In genomic region chr11:33122575-33123268, GRCm38 (mm10) we compare ENCODE assay signal across 7 mouse cellular contexts. TPM values are rescaled to one million over a fixed set of nuclear protein-coding genes. Genes with fewer than 3 reads are reported as not detected.
DNase-seq lines count a peak whose midpoint lies in the region; ATAC-seq and TF ChIP-seq lines count a peak whose summit lies in the region.

No protein-coding gene starts in this region.

- no peaks in the 10 kb centered on the region for H3K9me3 ChIP-seq in forebrain, embryonic 13.5 days (replicated peaks)
- H3K9me3 ChIP-seq in hindbrain, embryonic 14.5 days (ENCODE audit: control insufficient read depth, low read length): no peaks in the 10 kb centered on the region
- H3K9me3 ChIP-seq in liver, embryonic 11.5 days (ENCODE audit: control insufficient read depth, low read length): no peaks in the 10 kb centered on the region

- 3% methylated on average over 37 of the region's 37 CpGs for WGBS in forebrain, embryonic 13.5 days
- 3% methylated on average over 37 of the region's 37 CpGs for WGBS in hindbrain, embryonic 14.5 days
- WGBS in liver, embryonic 11.5 days: 3% methylated on average over 37 of the region's 37 CpGs
- WGBS in small intestine, adult 2 months: 2% methylated on average over 37 of the region's 37 CpGs

- peaks cover 23% of the 10 kb centered on the region for H3K27me3 ChIP-seq in forebrain, embryonic 13.5 days
- H3K27me3 ChIP-seq in hindbrain, embryonic 14.5 days (ENCODE audit: control insufficient read depth, insufficient read depth, low read length): peaks cover 21% of the 10 kb centered on the region; the same call in 1 of the 2 replicates
- H3K27me3 ChIP-seq in liver, embryonic 11.5 days (replicated peaks; ENCODE audit: control insufficient read depth, insufficient read depth, low read length): peaks cover 37% of the 10 kb centered on the region
- peaks cover 8% of the 10 kb centered on the region for H3K27me3 ChIP-seq in small intestine, adult 2 months (ENCODE audit: control insufficient read depth, insufficient read depth, low read length)

- peak; percentile 63; the same call in 1 of the 2 replicates for ATAC-seq in forebrain, embryonic 13.5 days
- ATAC-seq in hindbrain, embryonic 14.5 days (ENCODE audit: low FRiP score): peak; percentile 59; the same call in 1 of the 2 replicates
- peak; percentile 51; the same call in 1 of the 2 replicates for ATAC-seq in liver, embryonic 11.5 days (replicated peaks; ENCODE audit: low FRiP score)

- H3K4me3 ChIP-seq in forebrain, embryonic 13.5 days: peak overlapping the region; percentile 30
- H3K4me3 ChIP-seq in hindbrain, embryonic 14.5 days (replicated peaks; ENCODE audit: low read length): peak overlapping the region; percentile 20
- H3K4me3 ChIP-seq in liver, embryonic 11.5 days (ENCODE audit: low read depth, low read length): peak overlapping the region; percentile 28
- peak overlapping the region; percentile 33 for H3K4me3 ChIP-seq in small intestine, adult 2 months (ENCODE audit: low read depth, low read length)

- TF ChIP-seq CTCF in brain, embryonic 14.5 days (IDR thresholded peaks at IDR 0.05; ENCODE audit: borderline replicate concordance, extremely low read depth, insufficient read depth, insufficient read length): no peak
- TF ChIP-seq CTCF in small intestine, adult 2 months (IDR thresholded peaks at IDR 0.05; ENCODE audit: extremely low read depth, insufficient read length, insufficient replicate concordance, low read depth, low read length): no peak

- TF ChIP-seq POLR2A in brain, embryonic 14.5 days (IDR thresholded peaks at IDR 0.05; ENCODE audit: borderline replicate concordance, extremely low read depth, insufficient read depth, insufficient read length, poor library complexity, severe bottlenecking): no peak
- TF ChIP-seq POLR2A in small intestine, adult 2 months (IDR thresholded peaks at IDR 0.05; ENCODE audit: low read depth, low read length): no peak

- H3K4me2 ChIP-seq in forebrain, embryonic 13.5 days: peak overlapping the region; percentile 54
- peak overlapping the region; percentile 51 for H3K4me2 ChIP-seq in hindbrain, embryonic 14.5 days (replicated peaks)
- H3K4me2 ChIP-seq in liver, embryonic 11.5 days: peak overlapping the region; percentile 60

- DNase-seq in brain, embryonic 14.5 days (ENCODE audit: low read depth): peak; percentile 33
- DNase-seq in hindbrain, embryonic 14.5 days (ENCODE audit: low spot score): no peak
- peak; percentile 54 for DNase-seq in liver, embryonic 11.5 days (ENCODE audit: low spot score)
- no peak for DNase-seq in left cerebral cortex, adult 9 months (ENCODE audit: low spot score in 2 of 2)
- no peak for DNase-seq in layer of hippocampus, postnatal 10 days (ENCODE audit: low spot score in 2 of 2)

- H3K4me1 ChIP-seq in forebrain, embryonic 13.5 days: peaks cover 8% of the 10 kb centered on the region
- H3K4me1 ChIP-seq in hindbrain, embryonic 14.5 days (replicated peaks; ENCODE audit: control insufficient read depth, insufficient read depth, low read length): peaks cover 4% of the 10 kb centered on the region; the same call in 1 of the 2 replicates
- H3K4me1 ChIP-seq in liver, embryonic 11.5 days (replicated peaks; ENCODE audit: control insufficient read depth, insufficient read depth, low read length): no peaks in the 10 kb centered on the region
- H3K4me1 ChIP-seq in small intestine, adult 2 months (ENCODE audit: control insufficient read depth, insufficient read depth, insufficient read length, low read length): peaks cover 3% of the 10 kb centered on the region

- no peak overlapping the region for H3K27ac ChIP-seq in forebrain, embryonic 13.5 days
- H3K27ac ChIP-seq in hindbrain, embryonic 14.5 days: no peak overlapping the region
- H3K27ac ChIP-seq in liver, embryonic 11.5 days (ENCODE audit: low read depth, low read length): no peak overlapping the region
- no peak overlapping the region for H3K27ac ChIP-seq in small intestine, adult 2 months (ENCODE audit: insufficient read depth, low read depth, low read length)

- no peaks in the 10 kb centered on the region for H3K36me3 ChIP-seq in forebrain, embryonic 13.5 days (ENCODE audit: poor library complexity, severe bottlenecking)
- H3K36me3 ChIP-seq in hindbrain, embryonic 14.5 days (replicated peaks; ENCODE audit: control insufficient read depth, insufficient read depth): no peaks in the 10 kb centered on the region
- no peaks in the 10 kb centered on the region for H3K36me3 ChIP-seq in liver, embryonic 11.5 days (ENCODE audit: control insufficient read depth, insufficient read depth, low read length)
- no peaks in the 10 kb centered on the region for H3K36me3 ChIP-seq in small intestine, adult 2 months (ENCODE audit: control insufficient read depth, insufficient read depth, low read length)

- peak overlapping the region; percentile 55 for H3K9ac ChIP-seq in forebrain, embryonic 13.5 days
- H3K9ac ChIP-seq in hindbrain, embryonic 14.5 days: peak overlapping the region; percentile 50; the same call in 1 of the 2 replicates
- H3K9ac ChIP-seq in liver, embryonic 11.5 days (ENCODE audit: low read depth, low read length): no peak overlapping the region

RNA-seq across cellular contexts. Expression of gene Fgf18, which starts 24.5 kb away (rescaled TPM):
- polyA plus RNA-seq in brain, embryonic 14.5 days (2012; rRNA removed): 2.6 and 3.8 TPM in 2 replicates
- 1.6 and 2.9 TPM in 2 replicates for polyA plus RNA-seq in forebrain, embryonic 13.5 days (2015; fragmentation: Nextera tagmentation; extraction: Ambion mirVana)
- 9.0 and 10.1 TPM in 2 replicates for polyA plus RNA-seq in hindbrain, embryonic 14.5 days (2014; fragmentation: Nextera tagmentation; extraction: Ambion mirVana)
- 0.56 and 0.90 TPM in 2 replicates for polyA plus RNA-seq in liver, embryonic 11.5 days (2014; fragmentation: Nextera tagmentation; extraction: Ambion mirVana)
- polyA plus RNA-seq in small intestine, adult 2 months (2012; rRNA removed): 0.09 TPM in 1 of 2 replicates, not detected in the other
- total RNA-seq in layer of hippocampus, postnatal 10 days (2021): 1 to 10 TPM; 8.1 to 8.9 TPM

RNA-seq across cellular contexts. Expression of gene Npm1, which starts 40.3 kb away (rescaled TPM):
- 459 and 569 TPM in 2 replicates for polyA plus RNA-seq in brain, embryonic 14.5 days (2012; rRNA removed)
- polyA plus RNA-seq in forebrain, embryonic 13.5 days (2015; fragmentation: Nextera tagmentation; extraction: Ambion mirVana): 786 and 829 TPM in 2 replicates
- 418 and 450 TPM in 2 replicates for polyA plus RNA-seq in hindbrain, embryonic 14.5 days (2014; fragmentation: Nextera tagmentation; extraction: Ambion mirVana)
- polyA plus RNA-seq in liver, embryonic 11.5 days (2014; fragmentation: Nextera tagmentation; extraction: Ambion mirVana): 1,827 and 1,921 TPM in 2 replicates
- 7.1 and 18.2 TPM in 2 replicates for polyA plus RNA-seq in small intestine, adult 2 months (2012; rRNA removed)
- 100 to 1,000 TPM; 225 to 246 TPM for total RNA-seq in layer of hippocampus, postnatal 10 days (2021)

Comparison
In these comparisons a context has a peak if more than half of its experiments do, and no peak if none do; other contexts are left out.
1. DNase-seq: peak in brain, embryonic 14.5 days (single experiment) and liver, embryonic 11.5 days (single experiment); none in hindbrain, embryonic 14.5 days (single experiment), left cerebral cortex, adult 9 months (0 of 2) and layer of hippocampus, postnatal 10 days (0 of 2).
2. RNA of gene Npm1, which starts 40.3 kb away (polyA plus RNA-seq): 1,827 to 1,921 TPM in liver, embryonic 11.5 days, 786 to 829 TPM in forebrain, embryonic 13.5 days, 459 to 569 TPM in brain, embryonic 14.5 days and 418 to 450 TPM in hindbrain, embryonic 14.5 days; 7.1 to 18.2 TPM in small intestine, adult 2 months; every median in the first group is over 10 times any median in the second.
3. Peak in every context shown above with its lines, with median percentiles within 50 percentile points of each other: ATAC-seq, H3K4me2 ChIP-seq and H3K4me3 ChIP-seq.